Mouse (Mus musculus): ENCODE measurements around the gene St6galnac3. TPM values are rescaled to one million over a fixed set of nuclear protein-coding genes. Genes with fewer than 3 reads are reported as not detected.

The St6galnac3 gene
- total RNA-seq, 2 experiments from 2014 or later, result 10.5 to 10.6 TPM

DNA sequence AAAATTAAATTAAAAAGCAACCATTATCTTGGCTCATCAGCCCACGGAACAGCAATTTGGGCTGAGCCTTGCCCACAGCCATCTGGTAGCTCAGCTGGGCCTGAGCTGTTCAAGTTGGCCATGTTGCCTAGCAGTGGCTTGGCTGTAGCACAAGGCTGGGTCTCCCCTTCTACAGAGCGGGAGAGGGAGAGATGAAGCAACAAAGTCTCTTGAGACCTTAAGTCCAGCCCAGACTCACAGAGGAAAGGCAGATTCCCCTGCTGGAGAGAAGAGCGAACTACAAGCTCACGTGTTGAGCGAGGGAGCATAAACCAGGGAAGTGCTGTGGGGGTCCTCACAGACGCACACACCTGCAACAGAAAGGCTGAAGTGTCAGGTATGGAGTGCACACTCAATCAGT is 126.3 kb downstream of the St6galnac3 start:
- DNase-seq (ENCODE audit: low spot score in 2 of 2), result no peak

- no peak for DNase-seq (ENCODE audit: low spot score in 2 of 2)
Observed at GRCm38 (mm10) chr3:153594531-153594930, 130.4 kb downstream of the St6galnac3 start.

GRCm38 (mm10) chr3:153593978-153594377 is 131.0 kb downstream of the St6galnac3 start:
- no peak for DNase-seq (ENCODE audit: low spot score in 2 of 2)

DNA sequence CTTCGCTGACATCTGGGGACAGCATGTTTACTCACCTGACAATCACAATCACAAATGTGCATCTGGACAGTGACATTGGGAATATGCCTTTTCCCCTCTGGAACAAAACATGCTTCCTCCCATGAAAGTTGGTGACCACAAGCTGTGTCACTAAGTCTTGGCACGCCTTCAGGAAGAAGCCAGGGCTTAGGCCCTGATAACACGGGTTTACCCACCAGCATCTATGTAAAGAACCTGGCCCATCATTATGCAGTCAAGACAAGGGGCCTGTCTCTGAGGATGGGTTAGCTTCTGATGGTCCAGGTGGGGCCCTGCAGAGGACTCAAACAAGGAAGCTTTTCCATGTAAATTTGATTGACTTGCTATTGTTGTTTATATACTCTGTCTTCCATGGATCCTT is 131.9 kb downstream of the St6galnac3 start:
- DNase-seq (ENCODE audit: low spot score in 2 of 2), result no peak

DNA sequence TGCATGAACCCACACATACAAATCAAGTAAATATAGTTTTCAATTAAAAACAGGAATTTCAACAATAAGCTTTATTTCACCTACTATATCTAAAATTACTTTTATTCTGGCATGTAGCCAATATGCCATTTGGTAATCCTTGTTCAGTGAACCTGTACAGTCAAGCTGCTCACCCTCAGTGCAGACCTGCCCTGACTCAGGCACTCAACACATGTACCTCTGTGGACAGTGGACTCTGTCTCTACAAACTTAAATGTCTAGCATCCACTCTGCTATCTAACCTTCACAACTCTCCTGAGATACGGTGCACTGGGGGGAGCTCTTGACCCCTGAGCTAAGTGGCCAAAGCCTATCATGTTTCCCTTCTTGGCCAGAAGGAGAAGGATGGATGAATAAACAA is 137.4 kb downstream of the St6galnac3 start:
- DNase-seq (ENCODE audit: low spot score in 2 of 2), result no peak

GRCm38 (mm10) chr3:153584836-153585235 is 140.1 kb downstream of the St6galnac3 start:
- no peak for DNase-seq (ENCODE audit: low spot score in 2 of 2)

DNA sequence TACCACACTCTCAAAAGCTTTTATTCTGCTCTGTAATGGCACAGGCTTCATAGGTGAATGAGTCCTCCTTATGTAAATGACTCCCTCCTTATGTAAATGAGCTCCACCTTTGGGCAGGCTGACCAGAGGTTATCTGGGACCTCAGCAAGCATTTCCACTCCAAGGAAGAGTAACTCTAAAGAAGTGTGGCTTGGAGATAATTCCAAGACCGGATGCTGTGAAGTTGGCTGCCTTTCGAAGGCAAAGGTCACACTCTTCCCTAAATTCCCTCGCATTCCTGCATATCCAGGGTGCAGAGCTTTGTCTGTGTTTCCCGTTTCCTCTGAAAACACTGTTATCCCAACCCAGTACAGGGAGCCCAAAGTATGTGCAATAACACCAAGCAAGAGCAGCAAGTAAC is 142.9 kb downstream of the St6galnac3 start:
- DNase-seq (ENCODE audit: low spot score in 2 of 2), result no peak

GRCm38 (mm10) chr3:153580625-153581024 is 144.3 kb downstream of the St6galnac3 start:
- no peak for DNase-seq (ENCODE audit: low spot score in 2 of 2)

DNA sequence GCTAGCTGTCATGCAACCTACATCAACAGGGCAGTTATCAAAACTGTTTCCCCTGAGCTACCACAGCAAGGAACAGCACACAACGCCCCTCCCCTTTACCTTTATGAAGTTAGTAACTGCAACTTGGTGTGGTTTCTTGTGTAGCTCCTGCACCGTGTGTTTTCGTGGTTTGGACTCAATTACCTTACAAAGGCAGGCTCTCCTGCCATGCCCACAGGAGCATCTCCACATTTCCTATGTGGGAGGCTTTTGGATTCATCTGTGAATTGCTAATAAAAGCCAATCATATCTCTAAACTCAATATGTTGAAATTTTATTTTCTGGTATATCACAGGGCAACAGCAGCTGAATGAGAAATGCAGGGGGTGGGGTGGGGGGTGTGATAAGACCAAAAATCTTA is 144.8 kb downstream of the St6galnac3 start:
- DNase-seq (ENCODE audit: low spot score in 2 of 2), result no peak

- no peak for DNase-seq (ENCODE audit: low spot score in 2 of 2)
Observed at GRCm38 (mm10) chr3:153577286-153577685, 147.7 kb downstream of the St6galnac3 start.

DNA sequence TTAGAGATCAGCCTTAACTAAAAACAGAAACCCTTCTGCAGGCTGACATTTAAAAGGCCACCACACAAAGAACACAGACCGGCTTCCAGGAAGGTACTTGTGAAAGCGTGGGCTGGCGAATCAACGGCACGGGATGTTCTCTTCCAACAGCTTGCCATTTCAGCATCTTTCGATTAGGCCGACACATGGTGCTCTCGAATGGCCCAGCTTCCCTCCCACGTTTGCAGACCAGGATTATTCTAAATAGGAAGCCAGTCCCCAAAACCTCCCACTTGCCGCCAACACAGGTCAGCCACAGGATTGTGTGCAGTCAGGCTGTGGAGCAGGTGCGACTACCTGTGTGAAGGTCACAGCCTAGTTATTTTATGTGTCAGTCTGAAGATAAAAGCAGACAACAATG is 153.8 kb downstream of the St6galnac3 start:
- no peak for DNase-seq (ENCODE audit: low spot score in 2 of 2)

GRCm38 (mm10) chr3:153568815-153569214 is 156.2 kb downstream of the St6galnac3 start:
- no peak for DNase-seq (ENCODE audit: low spot score in 2 of 2)

GRCm38 (mm10) chr3:153567913-153568312 is 157.1 kb downstream of the St6galnac3 start:
- DNase-seq (ENCODE audit: low spot score in 2 of 2), result no peak

- no peak for DNase-seq (ENCODE audit: low spot score in 2 of 2)
Observed at GRCm38 (mm10) chr3:153567512-153567911, 157.5 kb downstream of the St6galnac3 start.

DNA sequence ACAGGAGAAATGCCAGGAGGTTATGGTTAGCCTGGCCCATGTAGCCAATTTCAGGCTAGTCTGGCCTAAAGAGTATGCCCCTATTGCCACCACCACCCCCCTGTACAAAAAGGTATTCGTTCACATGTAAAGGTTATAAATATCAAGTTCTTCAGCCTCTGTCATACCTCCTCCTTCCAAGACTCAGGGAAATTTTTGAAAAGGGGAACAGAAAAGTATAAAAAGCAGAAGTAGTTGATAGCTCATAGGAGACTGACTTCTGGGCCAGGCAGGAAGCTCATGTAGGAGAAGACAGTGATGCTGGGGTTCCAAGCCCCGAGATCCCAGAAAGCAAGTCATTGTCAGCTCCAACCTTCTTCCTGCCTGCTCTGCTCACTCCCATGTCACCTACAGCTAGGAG is 158.9 kb downstream of the St6galnac3 start:
- DNase-seq (ENCODE audit: low spot score in 2 of 2), result no peak

GRCm38 (mm10) chr3:153560897-153561296 is 164.1 kb downstream of the St6galnac3 start:
- DNase-seq (ENCODE audit: low spot score in 2 of 2), result no peak

DNA sequence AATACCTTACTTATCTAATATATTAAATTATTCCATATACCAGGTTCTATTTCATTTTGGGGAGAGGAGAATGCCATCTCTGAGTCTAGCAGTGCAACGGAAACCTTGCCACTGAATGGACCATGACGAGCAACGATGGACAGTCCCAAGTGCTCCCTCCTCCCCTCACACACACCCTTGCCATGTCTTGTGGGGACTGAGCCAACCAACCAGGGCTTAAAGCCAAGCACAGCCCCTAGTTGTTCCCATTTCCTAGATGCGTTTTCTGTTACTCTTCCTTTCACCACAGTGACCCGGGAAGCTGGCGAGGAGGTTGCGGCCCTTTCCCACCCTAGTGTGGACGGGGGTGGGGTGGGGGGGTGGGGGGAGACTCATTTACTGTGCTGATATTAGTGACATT is 165.4 kb downstream of the St6galnac3 start:
- DNase-seq (ENCODE audit: low spot score in 2 of 2), result no peak

- no peak for DNase-seq (ENCODE audit: low spot score in 2 of 2)
Observed at GRCm38 (mm10) chr3:153556621-153557020, 168.4 kb downstream of the St6galnac3 start.

DNA sequence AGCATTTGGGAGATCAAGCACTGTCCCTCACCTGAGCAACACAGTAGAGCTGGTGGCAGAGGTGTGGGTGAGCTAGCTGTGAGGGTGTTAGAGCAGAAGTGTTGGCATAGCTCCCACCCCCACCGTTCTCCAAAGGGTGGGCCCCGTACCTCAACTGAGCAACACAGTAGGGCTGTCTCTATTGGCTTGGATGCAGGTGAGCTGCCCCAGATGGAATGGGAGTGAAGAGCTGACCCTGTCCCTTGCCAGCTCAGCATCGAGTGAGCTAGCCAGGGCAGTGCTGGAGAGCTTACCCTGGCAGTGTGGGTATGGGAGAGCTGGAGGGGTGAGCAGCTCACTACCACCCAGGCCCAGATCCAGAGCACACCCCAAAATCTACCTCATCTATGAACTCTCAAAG is 171.3 kb downstream of the St6galnac3 start:
- no peak for DNase-seq (ENCODE audit: low spot score in 2 of 2)

DNA sequence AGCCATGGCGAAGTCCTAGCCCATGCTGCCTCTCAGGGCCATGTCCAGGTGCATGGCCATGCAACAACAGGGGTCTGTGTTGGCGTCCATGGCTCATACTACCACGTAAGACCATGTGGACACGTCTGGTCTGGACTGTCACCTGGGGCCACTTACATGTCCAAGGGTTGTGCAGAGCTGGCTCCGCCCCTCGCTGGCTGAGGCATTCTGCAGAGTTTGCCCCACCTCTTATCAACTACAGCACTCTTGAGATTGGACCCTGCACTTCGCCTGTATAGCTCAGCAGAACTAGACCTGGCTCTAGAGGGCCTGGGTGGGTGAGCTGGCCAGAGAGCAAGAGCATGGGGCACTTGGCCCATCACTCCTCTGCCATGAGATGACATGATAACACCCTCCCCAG is 171.7 kb downstream of the St6galnac3 start:
- DNase-seq (ENCODE audit: low spot score in 2 of 2), result no peak

- no peak for DNase-seq (ENCODE audit: low spot score in 2 of 2)
Observed at GRCm38 (mm10) chr3:153546936-153547683, 177.9 kb downstream of the St6galnac3 start.

- no peak for DNase-seq (ENCODE audit: low spot score in 2 of 2)
Observed at GRCm38 (mm10) chr3:153539851-153540250, 185.1 kb downstream of the St6galnac3 start.

DNA sequence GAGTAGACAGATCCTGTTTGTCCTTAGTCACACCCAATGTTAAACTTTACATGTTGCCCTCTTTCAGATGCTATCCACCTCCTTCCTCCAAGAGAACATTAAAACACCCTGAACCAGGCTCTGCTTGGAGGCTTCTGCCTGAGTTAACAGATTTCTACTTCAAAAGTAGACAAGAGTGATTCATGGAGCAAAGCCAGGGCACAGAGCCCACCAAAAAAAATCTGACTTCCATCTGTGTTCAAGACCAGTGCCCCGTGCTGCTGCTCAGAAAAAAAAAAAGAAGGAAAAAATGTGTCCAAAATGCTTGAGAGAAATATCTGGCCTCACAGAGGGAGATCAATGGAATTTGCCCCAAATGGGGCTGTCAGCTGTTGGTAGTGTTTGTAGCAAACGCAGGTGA is 186.6 kb downstream of the St6galnac3 start:
- DNase-seq (ENCODE audit: low spot score in 2 of 2), result no peak

Measured in gastrocnemius, postnatal 4 days (tissue).